Mouse (Mus musculus) embryo, embryonic 11 days (tissue): Measurements from ENCODE around the gene Gm10638.

Experiments
- DNase-seq: peaks from one replicate; pipeline ENCODE4 v3.0.0-alpha.2; 2015

Gm10638 gene

GRCm38 (mm10) chr8:86789576-86789975, 44.1 kb downstream of the Gm10638 start:
- DNase-seq: no peak

GRCm38 (mm10) chr8:86791542-86791941, 46.0 kb downstream of the Gm10638 start:
- no peak for DNase-seq

GRCm38 (mm10) chr8:86794716-86795115, 49.2 kb downstream of the Gm10638 start:
- no peak for DNase-seq
